Mouse (Mus musculus) G1E (cell line): Measurements from ENCODE around the gene Slx1b.

Experiments used
- CTCF ChIP-seq: IDR thresholded peaks from 2 replicates; pipeline ENCODE4 v1.5.1; 2012; ENCODE audit warnings: low read depth, low read length, inconsistent platforms, mixed read lengths
- GATA1 ChIP-seq: IDR thresholded peaks from 2 replicates; pipeline ENCODE4 v1.6.1; 2012; ENCODE audit warnings: borderline replicate concordance, low read length, inconsistent platforms, mixed read lengths
- POLR2AphosphoS5 ChIP-seq: IDR thresholded peaks from 2 replicates; pipeline ENCODE4 v1.6.1; 2012; ENCODE audit warnings: low read depth, low read length, inconsistent platforms; ENCODE audit not compliant: insufficient replicate concordance

GRCm38 (mm10) chr7:126650852-126651251, 44.7 kb downstream of the Slx1b start:
- TF ChIP-seq CTCF = no peak
- TF ChIP-seq POLR2AphosphoS5 = no peak
- no peak for TF ChIP-seq GATA1
